Mouse (Mus musculus) CH12.LX (cell line): ENCODE measurements around the gene Far1.

ENCODE experiments used
- CTCF ChIP-seq, 2 experiments: IDR thresholded peaks in 1 of 2; conservative IDR thresholded peaks in 1 of 2; 2 replicates each; pipeline ENCODE4 v1.5.1; 2011 to 2012; ENCODE audit warnings: low read depth in 2 of 2, low read length in 2 of 2, improper control_type of control experiment in 1 of 2, inconsistent platforms in 1 of 2, mild to moderate bottlenecking in 1 of 2, moderate library complexity in 1 of 2
- EP300 ChIP-seq: IDR thresholded peaks from 2 replicates; pipeline ENCODE4 v1.6.1; 2011; ENCODE audit warnings: low read length, improper control_type of control experiment
- NRF1 ChIP-seq: IDR thresholded peaks from 2 replicates; pipeline ENCODE4 v1.6.1; 2014; ENCODE audit warnings: low read depth, mild to moderate bottlenecking, inconsistent platforms, low read length, improper control_type of control experiment, moderate library complexity
- POLR2A ChIP-seq: IDR thresholded peaks from 2 replicates; pipeline ENCODE4 v1.6.1; 2011; ENCODE audit warnings: low read depth, mild to moderate bottlenecking, improper control_type of control experiment, low read length

- TF ChIP-seq CTCF (conservative IDR thresholded peaks at IDR 0.05 in 1 of 2, IDR thresholded peaks at IDR 0.05 in 1 of 2; ENCODE audit: low read depth in 2 of 2, low read length in 2 of 2): no peak
- TF ChIP-seq NRF1: no peak
- TF ChIP-seq POLR2A: no peak
- no peak for TF ChIP-seq EP300
Observed at GRCm38 (mm10) chr7:113543158-113543557, 29.5 kb downstream of the Far1 start.
